Mouse (Mus musculus) lung, adult 2 months (tissue): ENCODE results near the gene Arhgdia.

Source experiments
- CTCF ChIP-seq: fragments of 200-500 bp; IDR thresholded peaks from 2 replicates; pipeline ENCODE4 v1.5.1; 2011; ENCODE audit warnings: mild to moderate bottlenecking, low read length, control low read depth; ENCODE audit not compliant: insufficient read depth
- POLR2A ChIP-seq: fragments of 200-500 bp; IDR thresholded peaks from 2 replicates; pipeline ENCODE4 v1.6.1; 2011; ENCODE audit warnings: low read depth, mild to moderate bottlenecking, control low read depth, low read length, borderline replicate concordance; ENCODE audit errors: extremely low read depth

DNA sequence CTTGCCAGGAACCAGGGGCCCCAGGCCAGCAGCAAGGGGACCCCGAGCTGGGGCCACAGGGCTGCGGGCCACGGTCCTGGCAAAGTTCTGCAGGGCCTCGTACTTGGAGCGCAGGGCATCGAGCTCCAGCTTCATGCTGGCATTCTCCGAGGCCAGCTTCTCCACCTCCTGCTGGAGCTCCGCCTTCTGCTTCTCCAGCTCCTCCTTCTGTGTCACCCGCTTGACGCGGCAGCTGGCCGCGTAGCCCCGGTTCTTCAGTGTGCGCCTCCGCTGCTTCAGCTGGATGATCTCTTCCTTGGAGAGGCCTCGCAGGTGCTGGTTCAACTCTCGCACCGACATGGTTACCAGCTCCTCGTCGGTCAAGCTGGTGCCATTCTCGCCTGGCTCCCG is 47.9 kb upstream of the Arhgdia start:
- TF ChIP-seq CTCF (no peak), POLR2A (no peak)
